Mouse (Mus musculus): Measurements from ENCODE around the gene Rcn3.

GRCm38 (mm10) chr7:45045741-45046140, 46.3 kb downstream of the Rcn3 start:
- TF ChIP-seq POLR2A (IDR thresholded peaks at IDR 0.05; ENCODE audit: extremely low read depth, insufficient read depth, low read length) (no peak), CTCF (IDR thresholded peaks at IDR 0.05; ENCODE audit: extremely low read depth, insufficient read depth, low read length) (no peak)

Data from cortical plate, adult 2 months (tissue).